Mouse (Mus musculus) heart, postnatal 0 days (tissue): ENCODE results near the gene Rtel1. TPM values are rescaled to one million over a fixed set of nuclear protein-coding genes. Genes with fewer than 3 reads are reported as not detected.

Experiments used
- ATAC-seq: fragments of 200-750 bp; cut with Nextera tagmentation; 2 replicates; pipeline ENCODE4 v1.8.0; 2017; ENCODE audit warnings: low read depth, moderate number of reproducible peaks, moderate library complexity; ENCODE audit not compliant: insufficient read depth
- DNase-seq: peaks from one replicate; pipeline ENCODE4 v3.0.0-alpha.2; 2016; ENCODE audit warnings: low spot score
- H3K27ac ChIP-seq: fragments of 300-500 bp; sonication (generic); 2 replicates; pipeline ENCODE4 v1.5.1; 2014; ENCODE audit warnings: low read depth, mild to moderate bottlenecking
- H3K27me3 ChIP-seq: fragments of 300-500 bp; sonication (generic); 2 replicates; pipeline ENCODE4 v1.6.1; 2014; ENCODE audit warnings: low read length, mixed read lengths; ENCODE audit not compliant: control insufficient read depth, insufficient read depth
- H3K36me3 ChIP-seq: fragments of 300-500 bp; sonication (generic); replicated peaks from 2 replicates; pipeline ENCODE4 v1.6.1; 2014; ENCODE audit warnings: low read length, mixed read lengths; ENCODE audit not compliant: control insufficient read depth, insufficient read depth
- H3K4me1 ChIP-seq: fragments of 300-500 bp; sonication (generic); 2 replicates; pipeline ENCODE4 v1.6.1; 2014; ENCODE audit warnings: antibody characterized with exemption; ENCODE audit not compliant: control insufficient read depth, insufficient read depth
- H3K4me2 ChIP-seq: fragments of 300-500 bp; sonication (generic); 2 replicates; pipeline ENCODE4 v1.6.1; 2014; ENCODE audit warnings: low read depth, mild to moderate bottlenecking, low read length, moderate library complexity
- H3K4me3 ChIP-seq: fragments of 300-500 bp; sonication (generic); 2 replicates; pipeline ENCODE4 v1.5.1; 2014; ENCODE audit warnings: low read depth, low read length
- H3K9ac ChIP-seq: fragments of 300-500 bp; sonication (generic); replicated peaks from 2 replicates; pipeline ENCODE4 v1.6.1; 2014; ENCODE audit warnings: low read depth, low read length, mixed read lengths
- H3K9me3 ChIP-seq: fragments of 300-500 bp; sonication (generic); replicated peaks from 2 replicates; pipeline ENCODE4 v1.6.1; 2016; ENCODE audit warnings: low read length; ENCODE audit not compliant: control insufficient read depth
- CTCF ChIP-seq: IDR thresholded peaks from 2 replicates; pipeline ENCODE4 v1.5.1; 2016; ENCODE audit warnings: antibody characterized with exemption, control low read depth, low read depth
- EP300 ChIP-seq: IDR thresholded peaks from 2 replicates; pipeline ENCODE4 v1.6.1; 2016; ENCODE audit warnings: antibody characterized with exemption, low read depth
- WGBS: fragments of 180-500 bp; shearing (Covaris S2); extraction: QIAGEN DNeasy Blood & Tissue Kit; methylation state at CpG from one replicate; pipeline ENCODE4 v1.1.7; 2014; 5-methylcytosine and 5-hydroxymethylcytosine counted together
- polyA plus RNA-seq: library from polyadenylated mRNA; unstranded; fragments of >200 nt; fragmentation: Nextera tagmentation; extraction: Ambion mirVana; gene quantifications from 2 replicates; pipeline ENCODE4 v1.2.1, GENCODE M21; 2015
- total RNA-seq: library from RNA; depleted of rRNA; stranded (reverse); fragments of >200 nt; gene quantifications from 2 replicates; pipeline ENCODE4 v1.2.3, GENCODE M21; 2014; ENCODE audit warnings: low replicate concordance

Gene Rtel1
- total and polyA plus RNA-seq, 2 experiments from 2014 or later: 10.0 to 53.1 TPM

DNA sequence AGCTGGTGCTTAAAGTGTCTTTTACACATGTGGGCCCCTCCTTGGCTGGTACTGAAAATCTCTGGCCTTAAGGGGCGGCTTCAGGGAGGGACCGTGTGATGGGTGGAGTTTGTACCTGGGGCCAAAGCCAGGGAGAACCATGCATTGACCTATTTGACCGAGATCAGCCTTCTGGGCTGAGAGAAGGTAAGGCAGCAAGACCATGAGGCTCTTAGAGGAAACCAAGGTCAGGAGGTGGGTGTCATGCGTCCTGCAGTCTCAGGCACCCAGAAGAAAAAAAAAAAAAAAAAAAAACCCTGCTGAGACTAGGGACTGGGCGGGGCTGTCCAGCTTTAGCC, 6.6 kb upstream of the Rtel1 start:
- Histone ChIP-seq H3K27me3 (peaks cover 53% of the 10 kb centered on the region), H3K9ac (no peak overlapping the region), H3K27ac (no peak overlapping the region), H3K9me3 (no peaks in the 10 kb centered on the region), H3K4me3 (no peak overlapping the region), H3K4me1 (no peaks in the 10 kb centered on the region), H3K36me3 (no peaks in the 10 kb centered on the region), H3K4me2 (no peak overlapping the region)
- no peak for TF ChIP-seq EP300
- no peak for TF ChIP-seq CTCF
- WGBS: 16% methylated on average over 5 of the region's 5 CpGs
- DNase-seq: no peak
- ATAC-seq: no peak

- H3K9me3 ChIP-seq: no peaks in the 10 kb centered on the region
- peak; percentile 20; the same call in 1 of the 2 replicates for ATAC-seq
- WGBS: 5% methylated on average over 35 of the region's 35 CpGs
- H3K4me3 ChIP-seq: no peak overlapping the region
- H3K27ac ChIP-seq: no peak overlapping the region
- H3K4me1 ChIP-seq: no peaks in the 10 kb centered on the region
- no peak for DNase-seq
- H3K27me3 ChIP-seq: peaks cover 49% of the 10 kb centered on the region
- H3K4me2 ChIP-seq: peak overlapping the region; percentile 10; the same call in 1 of the 2 replicates
- no peak for TF ChIP-seq EP300
- TF ChIP-seq CTCF: no peak
- H3K9ac ChIP-seq: no peak overlapping the region
- H3K36me3 ChIP-seq: no peaks in the 10 kb centered on the region
These were observed 6.0 kb upstream of the Rtel1 start for GRCm38 (mm10) chr2:181313344-181314079.

- Histone ChIP-seq H3K4me1 (peaks cover 3% of the 10 kb centered on the region), H3K9me3 (no peaks in the 10 kb centered on the region), H3K27ac (no peak within 1 kb of the TSS), H3K36me3 (no peaks in the 10 kb centered on the region), H3K4me2 (peak within 1 kb of the TSS; percentile 10; the same call in 1 of the 2 replicates), H3K27me3 (peaks cover 44% of the 10 kb centered on the region), H3K4me3 (no peak within 1 kb of the TSS), H3K9ac (no peak within 1 kb of the TSS)
- peak; percentile 58 for DNase-seq
- ATAC-seq: peak; percentile 83
- WGBS: 3% methylated on average over 23 of the region's 23 CpGs
- TF ChIP-seq EP300 (no peak), CTCF (no peak)
These were observed 5.3 kb upstream of the Rtel1 start, which contains the start of gene Stmn3 for GRCm38 (mm10) chr2:181314080-181314810. Stmn3 (minus strand) TSS chr2:181314500.

DNA sequence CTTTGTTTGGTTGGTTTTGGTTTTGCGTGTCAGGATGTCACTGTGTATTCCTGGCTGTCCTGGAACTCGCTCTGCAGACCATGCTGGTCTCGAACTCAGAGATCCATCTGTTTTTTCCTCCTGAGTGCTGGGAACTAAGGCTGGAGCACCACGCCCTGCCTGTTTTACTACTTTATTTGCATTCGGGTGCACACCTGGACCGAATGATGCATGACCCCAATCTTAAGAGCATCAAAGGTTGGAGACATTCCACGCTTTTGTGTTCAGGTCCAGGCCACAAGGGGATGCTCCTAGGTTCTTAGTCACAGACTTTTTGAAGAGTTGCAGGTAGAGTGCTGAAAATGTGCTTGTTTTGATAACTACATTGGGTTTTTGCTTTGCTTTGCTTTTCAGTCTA, 562 bp downstream of the Rtel1 start:
- H3K9ac ChIP-seq: peak overlapping the region; percentile 54
- H3K36me3 ChIP-seq: peaks cover 32% of the 10 kb centered on the region
- WGBS: 15% methylated on average over 7 of the region's 7 CpGs
- H3K27ac ChIP-seq: peak overlapping the region; percentile 81; the same call in 1 of the 2 replicates
- TF ChIP-seq CTCF (no peak), EP300 (no peak)
- peak overlapping the region; percentile 59 for H3K4me2 ChIP-seq
- H3K9me3 ChIP-seq: no peaks in the 10 kb centered on the region
- H3K27me3 ChIP-seq: peaks cover 6% of the 10 kb centered on the region; the same call in 1 of the 2 replicates
- ATAC-seq: no peak
- peaks cover 10% of the 10 kb centered on the region for H3K4me1 ChIP-seq
- H3K4me3 ChIP-seq: peak overlapping the region; percentile 74
- DNase-seq: no peak

DNA sequence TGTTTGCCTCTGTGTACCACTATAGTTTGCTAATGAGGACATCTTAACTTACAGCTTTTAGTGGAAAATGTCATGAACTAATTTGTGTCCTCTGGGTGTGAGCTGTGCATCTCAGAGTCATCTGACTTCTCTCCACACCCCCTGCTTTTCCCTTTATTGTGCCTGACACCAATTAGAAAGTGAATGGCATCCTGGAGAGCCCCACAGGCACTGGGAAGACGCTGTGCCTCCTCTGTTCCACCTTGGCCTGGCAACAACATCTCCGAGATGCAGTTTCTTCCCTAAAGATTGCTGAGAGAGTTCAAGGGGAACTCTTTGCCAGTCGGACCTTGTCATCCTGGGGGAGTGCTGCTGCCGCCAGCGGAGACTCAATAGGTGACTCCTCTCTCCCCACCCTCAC, 2.6 kb downstream of the Rtel1 start:
- H3K36me3 ChIP-seq: peaks cover 43% of the 10 kb centered on the region
- no peak overlapping the region for H3K4me2 ChIP-seq
- H3K27ac ChIP-seq: no peak overlapping the region
- 78% methylated on average over 5 of the region's 5 CpGs for WGBS
- H3K9me3 ChIP-seq: no peaks in the 10 kb centered on the region
- no peak overlapping the region for H3K4me3 ChIP-seq
- DNase-seq (no peak), ATAC-seq (no peak)
- TF ChIP-seq CTCF: no peak
- H3K9ac ChIP-seq: no peak overlapping the region
- no peaks in the 10 kb centered on the region for H3K27me3 ChIP-seq
- peaks cover 10% of the 10 kb centered on the region for H3K4me1 ChIP-seq
